32 mouse cellular contexts compared by ENCODE assay signal in the genomic region with DNA sequence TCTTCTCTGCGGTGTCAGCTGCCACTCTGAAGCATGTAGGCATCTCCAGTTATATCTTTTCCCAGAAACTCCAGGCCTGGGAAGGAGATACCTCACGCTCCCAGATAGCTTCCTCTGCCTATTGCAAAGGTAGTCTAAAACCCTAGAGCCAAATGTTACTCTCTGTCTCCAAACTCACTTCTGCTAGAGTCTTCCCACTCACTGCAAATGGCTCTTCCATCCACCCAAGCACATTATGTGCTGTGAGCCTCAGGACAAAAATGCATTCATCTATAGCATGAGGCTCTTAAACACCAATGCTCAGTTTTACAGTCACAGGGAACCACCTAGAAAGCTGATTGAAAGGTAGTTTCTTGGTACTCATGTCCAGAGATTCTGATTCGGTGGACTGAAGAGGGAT. TPM values are rescaled to one million over a fixed set of nuclear protein-coding genes. Genes with fewer than 3 reads are reported as not detected.
"Had no signal": no experiment of that assay in that cellular context is flagged by ENCODE, and none has a peak within 500 bp of the region (broad histone marks: within the 10 kb centered on the region; RNA-seq: fewer than 3 reads in every experiment).

No protein-coding gene starts in this region.

- ATAC-seq: liver, embryonic 12.5 days; liver, postnatal 0 days; lung, postnatal 0 days; midbrain, embryonic 13.5 days; midbrain, embryonic 15.5 days; midbrain, embryonic 16.5 days had no signal

- H3K27ac ChIP-seq: left cerebral cortex, adult 2 months; limb, embryonic 10.5 days; limb, embryonic 12.5 days; limb, embryonic 13.5 days; limb, embryonic 15.5 days; liver, embryonic 12.5 days; liver, embryonic 13.5 days; liver, embryonic 14.5 days; liver, embryonic 15.5 days; lung, embryonic 15.5 days; macrophage; midbrain, embryonic 12.5 days; midbrain, embryonic 13.5 days; midbrain, embryonic 15.5 days had no signal

- H3K36me3 ChIP-seq: limb, embryonic 10.5 days; limb, embryonic 12.5 days; limb, embryonic 13.5 days; limb, embryonic 15.5 days; liver, embryonic 12.5 days; liver, embryonic 13.5 days; liver, embryonic 15.5 days; lung, embryonic 15.5 days; midbrain, embryonic 12.5 days; midbrain, embryonic 13.5 days; midbrain, embryonic 15.5 days had no signal

- H3K9me3 ChIP-seq: limb, embryonic 10.5 days; limb, embryonic 12.5 days; limb, embryonic 13.5 days; limb, embryonic 15.5 days; liver, embryonic 12.5 days; liver, embryonic 13.5 days; liver, embryonic 15.5 days; lung, embryonic 15.5 days; megakaryocyte, embryonic 14.5 days; midbrain, embryonic 12.5 days; midbrain, embryonic 13.5 days; midbrain, embryonic 15.5 days had no signal

- H3K4me3 ChIP-seq: left cerebral cortex, adult 2 months; limb, embryonic 10.5 days; limb, embryonic 12.5 days; limb, embryonic 13.5 days; limb, embryonic 15.5 days; liver, embryonic 12.5 days; liver, embryonic 13.5 days; liver, embryonic 15.5 days; lung, embryonic 15.5 days; megakaryocyte, embryonic 14.5 days; midbrain, embryonic 12.5 days; midbrain, embryonic 13.5 days; midbrain, embryonic 15.5 days; myocyte had no signal

- H3K27me3 ChIP-seq: limb, embryonic 12.5 days; limb, embryonic 13.5 days; limb, embryonic 15.5 days; liver, embryonic 13.5 days; lung, embryonic 15.5 days; midbrain, embryonic 15.5 days had no signal

- H3K4me1 ChIP-seq: limb, embryonic 10.5 days; limb, embryonic 12.5 days; limb, embryonic 13.5 days; limb, embryonic 15.5 days; liver, embryonic 13.5 days; lung, embryonic 15.5 days; megakaryocyte, embryonic 14.5 days; midbrain, embryonic 12.5 days; midbrain, embryonic 13.5 days; midbrain, embryonic 15.5 days had no signal

- H3K4me2 ChIP-seq: limb, embryonic 12.5 days; limb, embryonic 13.5 days; limb, embryonic 15.5 days; liver, embryonic 11.5 days; liver, embryonic 12.5 days; liver, embryonic 13.5 days; liver, embryonic 15.5 days; lung, embryonic 14.5 days; lung, embryonic 15.5 days; midbrain, embryonic 12.5 days; midbrain, embryonic 13.5 days; midbrain, embryonic 15.5 days had no signal

- H3K9ac ChIP-seq: limb, embryonic 12.5 days; limb, embryonic 13.5 days; limb, embryonic 15.5 days; liver, embryonic 12.5 days; liver, embryonic 13.5 days; liver, embryonic 14.5 days; liver, embryonic 15.5 days; liver, postnatal 0 days; lung, embryonic 14.5 days; lung, embryonic 15.5 days; midbrain, embryonic 12.5 days; midbrain, embryonic 13.5 days; midbrain, embryonic 15.5 days had no signal

- DNase-seq: left cerebral cortex, postnatal 4 days; liver; liver, embryonic 13.5 days; liver, postnatal 0 days; lung, adult 18-20 months; lung, adult 2 months; lung, embryonic 14.5 days; lung, postnatal 10 days; lung, postnatal 14 days; lung, postnatal 36 days; lung, postnatal 4 days; midbrain, embryonic 14.5 days had no signal

RNA-seq across cellular contexts. Expression of gene Nr4a3, which starts 48.3 kb away (rescaled TPM):
- polyA plus RNA-seq: liver, adult 2 months; liver, embryonic 12.5 days; liver, embryonic 13.5 days; liver, embryonic 15.5 days; liver, embryonic 16.5 days; liver, postnatal 0 days had no signal
